Mouse (Mus musculus) hindbrain, embryonic 13.5 days (tissue): ENCODE results near the gene Trim68. TPM values are rescaled to one million over a fixed set of nuclear protein-coding genes. Genes with fewer than 3 reads are reported as not detected.

Experiments
- ATAC-seq: fragments of 200-750 bp; cut with Nextera tagmentation; 2 replicates; pipeline ENCODE4 v1.8.0; 2017; ENCODE audit warnings: moderate TSS enrichment; ENCODE audit not compliant: low FRiP score
- H3K27ac ChIP-seq: fragments of 300-500 bp; sonication (generic); 2 replicates; pipeline ENCODE4 v1.5.1; 2015; ENCODE audit warnings: inconsistent platforms, mild to moderate bottlenecking, moderate library complexity
- H3K27me3 ChIP-seq: fragments of 300-500 bp; sonication (generic); 2 replicates; pipeline ENCODE4 v1.6.1; 2015; ENCODE audit warnings: mild to moderate bottlenecking, inconsistent platforms
- H3K36me3 ChIP-seq: fragments of 300-500 bp; sonication (generic); 2 replicates; pipeline ENCODE4 v1.6.1; 2015; ENCODE audit warnings: mild to moderate bottlenecking, inconsistent platforms
- H3K4me1 ChIP-seq: fragments of 300-500 bp; sonication (generic); replicated peaks from 2 replicates; pipeline ENCODE4 v1.6.1; 2015; ENCODE audit warnings: inconsistent platforms
- H3K4me2 ChIP-seq: fragments of 300-500 bp; sonication (generic); 2 replicates; pipeline ENCODE4 v1.6.1; 2015; ENCODE audit warnings: inconsistent platforms, mild to moderate bottlenecking, moderate library complexity
- H3K4me3 ChIP-seq: fragments of 300-500 bp; sonication (generic); 2 replicates; pipeline ENCODE4 v1.5.1; 2015; ENCODE audit warnings: mild to moderate bottlenecking, inconsistent platforms
- H3K9ac ChIP-seq: fragments of 300-500 bp; sonication (generic); 2 replicates; pipeline ENCODE4 v1.6.1; 2015; ENCODE audit warnings: mild to moderate bottlenecking, inconsistent platforms
- H3K9me3 ChIP-seq: fragments of 300-500 bp; sonication (generic); 2 replicates; pipeline ENCODE4 v1.6.1; 2016; ENCODE audit warnings: inconsistent platforms
- WGBS: fragments of 180-500 bp; shearing (Covaris S2); methylation state at CpG from one replicate; pipeline ENCODE4 v1.1.7; 2015; 5-methylcytosine and 5-hydroxymethylcytosine counted together
- polyA plus RNA-seq: library from polyadenylated mRNA; unstranded; fragments of >200 nt; fragmentation: Nextera tagmentation; extraction: Ambion mirVana; gene quantifications from 2 replicates; pipeline ENCODE4 v1.2.1, GENCODE M21; 2015

The Trim68 gene
- 7.2 and 8.0 TPM in 2 replicates for polyA plus RNA-seq

GRCm38 (mm10) chr7:102686944-102687501, at the start of gene Trim68:
Gene Trim68, minus strand, starts transcription at chr7:102687327.
- Histone ChIP-seq H3K9me3 (no peaks in the 10 kb centered on the region), H3K4me3 (peak within 1 kb of the TSS; percentile 64), H3K27me3 (no peaks in the 10 kb centered on the region), H3K4me2 (peak within 1 kb of the TSS; percentile 73), H3K27ac (peak within 1 kb of the TSS; percentile 81), H3K9ac (peak within 1 kb of the TSS; percentile 76), H3K4me1 (0 out of 2 replicates have a peak, but pooled peaks cover 4% of the 10 kb centered on the region), H3K36me3 (no peaks in the 10 kb centered on the region)
- under 1% methylated on average over 40 of the region's 40 CpGs for WGBS
- ATAC-seq, result peak; percentile 99

- no peak for ATAC-seq
- H3K36me3 ChIP-seq, result no peaks in the 10 kb centered on the region
- no peaks in the 10 kb centered on the region for H3K27me3 ChIP-seq
- H3K4me1 ChIP-seq, result no peaks in the 10 kb centered on the region
- WGBS, result 50% methylated on average over 1 of the region's 1 CpGs
- no peak overlapping the region for H3K27ac ChIP-seq
- H3K4me2 ChIP-seq, result no peak overlapping the region
- no peak overlapping the region for H3K9ac ChIP-seq
- no peaks in the 10 kb centered on the region for H3K9me3 ChIP-seq
- no peak overlapping the region for H3K4me3 ChIP-seq
Observed at GRCm38 (mm10) chr7:102733793-102734192, 46.7 kb upstream of the Trim68 start.

- no peak for ATAC-seq
- no peak within 1 kb of the TSS for H3K4me2 ChIP-seq
Observed at GRCm38 (mm10) chr7:102727391-102727790, 40.3 kb upstream of the Trim68 start, which contains the start of gene Olfr559. Gene Olfr559, minus strand, starts transcription at chr7:102727491.

GRCm38 (mm10) chr7:102718970-102719369, 31.8 kb upstream of the Trim68 start, which contains the start of gene Olfr33:
Gene Olfr33, minus strand, starts transcription at chr7:102719070.
- no peaks in the 10 kb centered on the region for H3K9me3 ChIP-seq
- 41% methylated on average over 1 of the region's 1 CpGs for WGBS

More at GRCm38 (mm10) chr7:102727391-102727790, 40.3 kb upstream of the Trim68 start, which contains the start of gene Olfr559:
- Histone ChIP-seq H3K27ac (no peak within 1 kb of the TSS), H3K4me3 (no peak within 1 kb of the TSS), H3K9ac (no peak within 1 kb of the TSS), H3K27me3 (no peaks in the 10 kb centered on the region), H3K4me1 (no peaks in the 10 kb centered on the region), H3K36me3 (no peaks in the 10 kb centered on the region), H3K9me3 (no peaks in the 10 kb centered on the region)

GRCm38 (mm10) chr7:102701915-102702314, 14.8 kb upstream of the Trim68 start, which contains the start of gene Olfr558:
Gene Olfr558, plus strand, starts transcription at chr7:102702215.
- H3K4me3 ChIP-seq, result no peak within 1 kb of the TSS
- ATAC-seq, result no peak
- H3K9ac ChIP-seq, result no peak within 1 kb of the TSS
- no peaks in the 10 kb centered on the region for H3K36me3 ChIP-seq
- H3K4me1 ChIP-seq, result no peaks in the 10 kb centered on the region
- H3K9me3 ChIP-seq, result no peaks in the 10 kb centered on the region
- H3K4me2 ChIP-seq, result no peak within 1 kb of the TSS
- H3K27me3 ChIP-seq, result no peaks in the 10 kb centered on the region
- H3K27ac ChIP-seq, result no peak within 1 kb of the TSS

More at GRCm38 (mm10) chr7:102718970-102719369, 31.8 kb upstream of the Trim68 start, which contains the start of gene Olfr33:
- Histone ChIP-seq H3K4me3 (no peak within 1 kb of the TSS), H3K9ac (no peak within 1 kb of the TSS), H3K27ac (no peak within 1 kb of the TSS), H3K36me3 (no peaks in the 10 kb centered on the region), H3K27me3 (no peaks in the 10 kb centered on the region), H3K4me1 (no peaks in the 10 kb centered on the region), H3K4me2 (no peak within 1 kb of the TSS)
- ATAC-seq, result no peak

- Histone ChIP-seq H3K36me3 (no peaks in the 10 kb centered on the region), H3K4me3 (no peak overlapping the region), H3K9ac (no peak overlapping the region), H3K9me3 (no peaks in the 10 kb centered on the region), H3K4me2 (no peak overlapping the region), H3K27me3 (no peaks in the 10 kb centered on the region), H3K27ac (no peak overlapping the region), H3K4me1 (no peaks in the 10 kb centered on the region)
- no peak for ATAC-seq
- 92% methylated on average over 7 of the region's 7 CpGs for WGBS
Observed at GRCm38 (mm10) chr7:102698461-102698860, 11.3 kb upstream of the Trim68 start.

- Histone ChIP-seq H3K4me1 (no peaks in the 10 kb centered on the region), H3K4me2 (no peak within 1 kb of the TSS), H3K9me3 (no peaks in the 10 kb centered on the region), H3K27ac (no peak within 1 kb of the TSS), H3K36me3 (no peaks in the 10 kb centered on the region), H3K27me3 (no peaks in the 10 kb centered on the region), H3K9ac (no peak within 1 kb of the TSS), H3K4me3 (no peak within 1 kb of the TSS)
- ATAC-seq, result no peak
- WGBS, result 86% methylated on average over 5 of the region's 5 CpGs
Observed at GRCm38 (mm10) chr7:102695358-102696125, 8.4 kb upstream of the Trim68 start, which contains the start of gene Olfr557. Gene Olfr557, plus strand, starts transcription at chr7:102695910.

- 97% methylated on average over 1 of the region's 1 CpGs for WGBS
- no peak overlapping the region for H3K27ac ChIP-seq
- H3K36me3 ChIP-seq, result peaks cover 4% of the 10 kb centered on the region; the same call in 1 of the 2 replicates
- no peaks in the 10 kb centered on the region for H3K4me1 ChIP-seq
- ATAC-seq, result no peak
- H3K4me2 ChIP-seq, result no peak overlapping the region
- H3K9me3 ChIP-seq, result no peaks in the 10 kb centered on the region
- H3K4me3 ChIP-seq, result no peak overlapping the region
- no peak overlapping the region for H3K9ac ChIP-seq
- no peaks in the 10 kb centered on the region for H3K27me3 ChIP-seq
Observed at GRCm38 (mm10) chr7:102681916-102682315, 5.2 kb downstream of the Trim68 start.

GRCm38 (mm10) chr7:102676225-102676624, 10.9 kb downstream of the Trim68 start:
- no peaks in the 10 kb centered on the region for H3K4me1 ChIP-seq
- H3K36me3 ChIP-seq, result peaks cover 4% of the 10 kb centered on the region; the same call in 1 of the 2 replicates
- no peak overlapping the region for H3K4me2 ChIP-seq
- H3K9ac ChIP-seq, result no peak overlapping the region
- H3K27ac ChIP-seq, result no peak overlapping the region
- WGBS, result 92% methylated on average over 2 of the region's 2 CpGs
- ATAC-seq, result no peak
- no peak overlapping the region for H3K4me3 ChIP-seq
- H3K27me3 ChIP-seq, result no peaks in the 10 kb centered on the region
- H3K9me3 ChIP-seq, result no peaks in the 10 kb centered on the region

GRCm38 (mm10) chr7:102665378-102665777, 21.7 kb downstream of the Trim68 start:
- Histone ChIP-seq H3K27me3 (no peaks in the 10 kb centered on the region), H3K4me2 (no peak overlapping the region), H3K4me1 (no peaks in the 10 kb centered on the region), H3K4me3 (no peak overlapping the region), H3K9me3 (no peaks in the 10 kb centered on the region), H3K27ac (no peak overlapping the region), H3K9ac (no peak overlapping the region), H3K36me3 (no peaks in the 10 kb centered on the region)
- ATAC-seq, result no peak
- 51% methylated on average over 2 of the region's 2 CpGs for WGBS

- Histone ChIP-seq H3K4me3 (no peak within 1 kb of the TSS), H3K27me3 (no peaks in the 10 kb centered on the region), H3K4me1 (no peaks in the 10 kb centered on the region), H3K9me3 (no peaks in the 10 kb centered on the region), H3K36me3 (no peaks in the 10 kb centered on the region), H3K27ac (no peak within 1 kb of the TSS), H3K9ac (no peak within 1 kb of the TSS), H3K4me2 (no peak within 1 kb of the TSS)
- WGBS, result 41% methylated on average over 3 of the region's 3 CpGs
- ATAC-seq, result no peak
Observed at GRCm38 (mm10) chr7:102664599-102664998, 22.5 kb downstream of the Trim68 start, which contains the start of gene Olfr556. Gene Olfr556, plus strand, starts transcription at chr7:102664899.

GRCm38 (mm10) chr7:102658523-102658922, 28.6 kb downstream of the Trim68 start, which contains the start of gene Olfr555:
Gene Olfr555, plus strand, starts transcription at chr7:102658823.
- H3K27me3 ChIP-seq, result no peaks in the 10 kb centered on the region
- H3K4me1 ChIP-seq, result no peaks in the 10 kb centered on the region
- no peak within 1 kb of the TSS for H3K9ac ChIP-seq
- no peaks in the 10 kb centered on the region for H3K9me3 ChIP-seq
- no peak within 1 kb of the TSS for H3K27ac ChIP-seq
- 85% methylated on average over 1 of the region's 1 CpGs for WGBS
- H3K4me2 ChIP-seq, result no peak within 1 kb of the TSS
- no peak within 1 kb of the TSS for H3K4me3 ChIP-seq
- no peaks in the 10 kb centered on the region for H3K36me3 ChIP-seq
- no peak for ATAC-seq
